Mouse (Mus musculus) inflammation-experienced regulatory T-cells, adult 16 weeks (primary cell): ENCODE results near the gene 7420426K07Rik. TPM values are rescaled to one million over a fixed set of nuclear protein-coding genes. Genes with fewer than 3 reads are reported as not detected.

Experiments used
- polyA plus RNA-seq: library from polyadenylated mRNA; unstranded; fragments of 100-300 nt; shearing (Covaris generic); gene quantifications from one replicate; pipeline ENCODE4 v1.2.1, GENCODE M21; 2017

7420426K07Rik gene
- not detected for polyA plus RNA-seq

DNA sequence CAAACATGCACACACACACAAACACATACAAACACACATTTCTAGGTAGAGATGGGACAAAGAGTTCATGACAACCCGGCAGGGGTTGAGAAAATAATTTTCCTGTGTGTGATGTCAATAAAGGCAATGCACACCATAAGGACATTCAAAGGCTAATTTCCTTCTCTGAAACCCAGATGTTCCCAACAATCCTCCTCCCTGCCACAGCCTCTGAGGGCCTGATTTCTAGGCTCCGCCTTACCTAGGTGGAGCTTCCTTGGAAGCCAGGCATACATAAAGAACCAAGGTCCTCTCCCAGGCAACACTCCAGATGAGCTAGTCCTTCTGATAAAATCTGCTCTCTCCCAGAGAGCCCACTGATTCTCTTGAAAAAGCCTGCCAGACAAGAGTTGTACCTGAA, at the start of gene 7420426K07Rik:
Gene 7420426K07Rik (plus strand): TSS at position 301 of the 400 bp plus-strand sequence.

DNA sequence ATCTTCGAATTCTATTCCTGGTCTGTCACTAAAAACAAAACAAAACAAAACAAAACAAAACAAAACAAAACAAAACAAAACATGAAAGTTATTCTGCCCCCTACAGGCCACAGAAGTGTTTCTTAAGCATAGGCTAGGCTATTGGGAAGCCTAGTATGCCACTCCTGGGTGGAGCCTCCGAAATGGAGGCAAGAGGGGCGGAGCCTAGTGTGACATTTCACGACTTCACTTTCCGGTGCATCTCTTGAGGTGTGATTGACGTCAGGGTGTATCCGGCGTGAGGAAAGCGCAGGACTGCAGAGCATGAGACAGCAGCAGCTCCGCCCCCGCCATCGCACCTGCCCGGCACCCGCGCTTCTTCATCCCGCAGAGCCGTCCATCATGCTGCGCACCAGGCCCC, 46.7 kb upstream of the 7420426K07Rik start, which contains the start of gene Prr23a2:
Gene Prr23a2 (plus strand): TSS at position 285 of the 400 bp plus-strand sequence.

DNA sequence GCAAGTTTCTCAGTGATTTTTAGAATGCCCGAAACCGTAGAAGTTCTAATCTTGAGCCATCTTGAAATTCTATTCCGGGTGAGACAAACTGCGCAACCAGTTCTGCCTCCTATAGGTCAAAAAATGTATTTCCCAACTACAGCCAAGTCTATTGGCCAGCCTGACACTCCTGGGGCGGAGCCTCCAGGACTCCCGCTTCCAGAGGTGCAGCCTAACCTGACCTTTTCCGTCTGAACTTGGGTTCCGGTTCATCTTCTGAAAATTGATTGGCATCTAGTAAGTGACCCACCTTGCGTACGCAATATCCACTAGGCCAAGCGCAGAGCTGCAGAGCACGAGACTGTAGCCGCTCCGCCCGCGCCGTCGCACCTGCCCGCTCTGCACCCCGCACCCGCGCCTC, 38.3 kb upstream of the 7420426K07Rik start, which contains the start of gene Prr23a3:
Gene Prr23a3 (plus strand): TSS at position 197 of the 400 bp plus-strand sequence.

Other genes with a start within 250 kb of the 7420426K07Rik start
- not detected for gene Prr23a1, start 60.6 kb upstream of the 7420426K07Rik start, polyA plus RNA-seq
- not detected for gene Prr23a2, start 46.6 kb upstream of the 7420426K07Rik start, polyA plus RNA-seq
- gene Prr23a3, start 38.4 kb upstream of the 7420426K07Rik start, polyA plus RNA-seq = not detected
- not detected for gene Foxl2, start 52.2 kb downstream of the 7420426K07Rik start, polyA plus RNA-seq
- 79.2 TPM for gene Faim, start 83.3 kb downstream of the 7420426K07Rik start, polyA plus RNA-seq
- gene Gm1123, start 132.6 kb downstream of the 7420426K07Rik start, polyA plus RNA-seq = 0.82 TPM
- gene Pik3cb, start 237.5 kb downstream of the 7420426K07Rik start, polyA plus RNA-seq = 2.8 TPM